Mouse (Mus musculus) thymus, postnatal 36 days (tissue): ENCODE data around the gene Mrm3.
A peak's percentile ranks its signal among the peaks of the same experiment; 100 is the strongest.
"Not testable (repeated sequence)": the region's sequence is repeated elsewhere in the genome, so short reads cannot be mapped to it uniquely, and the experiment has no call there.

Experiments used
- DNase-seq, 2 experiments: peaks; one replicate each; pipeline ENCODE4 v3.0.0; 2022; ENCODE audit warnings: mixed read lengths in 2 of 2

Mrm3 gene

DNA sequence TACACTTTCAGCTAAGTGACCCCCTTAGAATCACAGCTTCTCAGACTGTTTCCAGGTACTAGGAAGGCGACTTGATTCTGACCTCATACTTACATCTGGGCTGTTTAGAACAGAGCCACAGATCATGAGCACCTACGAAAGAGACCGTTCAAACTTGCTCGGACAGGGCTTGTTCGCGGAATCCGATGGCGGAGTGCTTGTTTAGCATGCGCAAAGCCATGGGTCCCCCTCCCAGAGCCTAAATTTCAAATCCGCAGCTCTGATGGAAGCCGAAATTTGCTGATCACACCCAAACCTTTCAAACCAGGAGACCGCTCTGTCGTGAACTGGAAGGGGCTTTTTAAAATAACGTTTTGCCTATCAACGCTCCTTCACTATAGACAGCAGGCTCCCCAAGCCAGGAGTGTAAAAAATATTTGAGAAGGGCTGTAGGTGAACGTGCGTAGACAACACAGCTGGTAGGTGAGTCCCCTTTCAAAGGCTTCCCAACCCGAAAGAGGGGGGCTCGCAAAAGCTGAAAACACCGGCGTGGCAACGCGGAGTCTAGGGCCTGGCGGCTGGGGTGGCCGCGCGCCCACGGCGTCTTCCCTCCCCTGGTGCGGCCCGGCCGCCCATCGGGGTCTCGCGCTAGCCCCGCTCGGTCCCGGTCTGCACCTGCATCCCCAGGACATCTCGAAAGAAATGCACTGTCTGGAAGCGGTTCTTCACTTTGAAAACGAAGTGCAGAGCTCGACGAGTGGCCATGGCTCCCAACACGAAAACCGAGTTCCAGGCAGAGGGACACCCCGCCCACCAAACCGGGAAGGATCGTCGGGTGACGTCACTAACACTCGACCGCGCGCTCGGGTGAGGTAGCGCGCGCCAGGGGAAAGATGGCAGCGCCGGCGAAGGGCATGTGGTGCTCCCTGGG, at the start of gene Mrm3, which contains the start of gene Glod4:
Mrm3 (plus strand) TSS at position 815 of the 910 bp plus-strand sequence.
Glod4 (minus strand) TSS at position 825 of the 910 bp plus-strand sequence.
- DNase-seq, result peak; percentile 86 to 87

- DNase-seq, result no peak
Observed at GRCm38 (mm10) chr11:76196275-76196976, 47.1 kb upstream of the Mrm3 start.

- DNase-seq, result no peak
Observed at GRCm38 (mm10) chr11:76196977-76197469, 46.5 kb upstream of the Mrm3 start.

GRCm38 (mm10) chr11:76201761-76202674, 41.5 kb upstream of the Mrm3 start:
- DNase-seq, result peak; percentile 25 to 37

GRCm38 (mm10) chr11:76206793-76207192, 36.7 kb upstream of the Mrm3 start:
- no peak for DNase-seq

DNA sequence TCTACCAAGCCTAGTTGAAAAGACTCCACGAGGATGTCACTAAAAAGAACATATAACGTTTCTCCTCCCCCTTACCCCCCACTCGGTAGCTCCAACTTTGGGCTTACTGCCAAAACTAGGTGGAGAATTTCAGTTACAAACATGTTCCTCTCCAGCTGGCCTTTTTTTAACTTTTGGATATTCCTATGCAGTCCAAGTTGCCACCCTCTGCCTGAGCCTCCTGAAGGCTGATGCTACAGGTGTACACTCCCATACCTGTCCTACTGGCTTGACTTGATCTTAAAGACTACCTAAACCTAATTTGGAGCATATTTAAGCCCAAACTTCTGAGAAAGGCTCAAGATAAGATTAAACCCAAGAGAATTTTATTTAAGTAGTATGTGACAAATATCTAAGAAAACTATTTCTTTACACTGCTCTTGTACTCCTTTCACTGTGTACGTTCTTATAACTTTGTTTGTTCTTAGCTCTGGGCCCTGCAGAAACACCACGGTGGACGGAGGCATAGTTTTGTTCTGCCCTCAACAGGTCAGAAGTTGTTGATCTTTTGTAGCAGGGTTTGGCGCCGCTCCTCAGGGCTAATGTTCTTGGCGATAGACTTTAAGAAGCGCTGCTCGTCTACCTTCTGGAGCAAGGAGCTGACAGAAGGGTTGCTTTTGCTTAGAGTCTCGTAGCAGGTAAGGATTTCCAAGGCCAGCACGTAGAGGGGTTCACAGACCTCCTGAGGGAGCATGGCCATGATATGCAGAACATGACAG, 33.1 kb upstream of the Mrm3 start:
- DNase-seq, result no peak

DNA sequence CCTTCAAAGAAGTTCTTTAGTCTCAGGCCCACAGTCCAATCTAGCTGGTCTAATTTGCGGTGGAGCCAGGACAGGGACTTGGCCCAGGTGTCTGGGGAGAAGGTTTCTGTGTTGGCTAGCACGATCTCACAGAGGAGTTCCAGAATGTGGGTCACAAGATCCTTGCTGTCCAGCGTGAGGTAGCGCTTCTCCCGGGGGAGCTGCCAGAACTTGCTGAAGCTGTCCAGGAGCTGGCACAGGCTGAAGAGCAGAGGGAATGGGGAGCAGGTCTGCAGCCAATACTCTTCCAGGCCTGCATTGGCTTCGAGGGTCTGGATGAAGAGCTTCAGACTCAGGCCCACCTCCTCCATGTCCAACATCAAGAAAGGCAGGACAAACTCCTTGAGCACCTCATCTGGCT, 31.9 kb upstream of the Mrm3 start:
- not testable (repeated sequence) for DNase-seq

DNA sequence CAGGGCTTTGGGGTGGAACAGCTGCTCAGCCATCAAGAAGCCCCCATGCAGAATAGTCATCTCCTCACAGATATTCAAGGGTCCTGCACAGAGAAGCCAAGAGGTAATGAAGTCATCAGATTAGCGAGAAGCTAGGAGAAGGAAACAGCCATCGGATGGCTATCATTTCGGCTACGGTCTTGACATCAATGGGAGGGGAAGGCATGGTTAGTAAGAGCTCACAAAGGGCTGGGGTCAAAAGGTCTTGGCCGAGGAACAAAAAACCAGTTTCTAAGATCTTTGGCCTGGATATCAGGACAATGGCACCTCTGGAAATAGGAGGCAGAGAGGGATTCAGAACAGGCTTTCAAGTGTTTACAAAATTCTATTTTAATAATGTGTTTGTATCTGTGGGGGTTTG, 29.7 kb upstream of the Mrm3 start:
- no peak for DNase-seq

GRCm38 (mm10) chr11:76215011-76215410, 28.5 kb upstream of the Mrm3 start:
- no peak for DNase-seq

- DNase-seq, result no peak
Observed at GRCm38 (mm10) chr11:76216049-76216540, 27.4 kb upstream of the Mrm3 start.

DNA sequence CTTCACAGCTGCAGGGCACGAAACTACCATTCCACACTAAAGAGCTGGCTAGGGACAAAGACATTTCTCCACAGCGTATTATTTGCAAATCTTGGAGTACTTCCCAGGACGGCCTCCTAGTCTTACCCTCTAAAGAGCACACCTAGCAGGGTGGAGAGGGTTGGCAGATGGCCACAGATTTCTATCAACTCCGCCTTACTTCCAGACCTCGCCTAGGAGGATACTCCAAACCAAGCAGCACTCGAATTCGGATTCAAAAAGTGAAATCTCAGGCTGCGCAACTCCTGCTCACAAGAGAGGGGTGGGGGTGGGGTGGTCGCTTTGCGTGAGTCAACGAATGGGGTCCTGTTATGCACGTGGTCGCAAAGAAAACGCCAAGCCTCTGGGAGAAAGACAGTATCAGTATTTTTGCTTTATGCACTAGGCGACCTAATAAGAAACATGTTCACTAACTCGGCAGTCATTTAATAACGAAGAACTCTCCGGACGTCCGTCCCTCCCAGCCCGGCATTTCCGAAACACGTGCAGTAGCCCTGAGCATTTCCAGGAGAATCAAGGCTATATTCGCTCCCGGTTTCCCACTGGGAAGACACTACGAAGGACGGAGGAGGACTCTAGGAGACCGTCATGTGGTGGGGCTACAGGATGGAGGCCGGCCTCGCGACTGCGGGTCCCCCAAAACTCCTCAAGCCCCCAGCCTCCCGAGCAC, 26.7 kb upstream of the Mrm3 start:
- peak in 1 of 2 experiments; percentile 6 for DNase-seq

DNA sequence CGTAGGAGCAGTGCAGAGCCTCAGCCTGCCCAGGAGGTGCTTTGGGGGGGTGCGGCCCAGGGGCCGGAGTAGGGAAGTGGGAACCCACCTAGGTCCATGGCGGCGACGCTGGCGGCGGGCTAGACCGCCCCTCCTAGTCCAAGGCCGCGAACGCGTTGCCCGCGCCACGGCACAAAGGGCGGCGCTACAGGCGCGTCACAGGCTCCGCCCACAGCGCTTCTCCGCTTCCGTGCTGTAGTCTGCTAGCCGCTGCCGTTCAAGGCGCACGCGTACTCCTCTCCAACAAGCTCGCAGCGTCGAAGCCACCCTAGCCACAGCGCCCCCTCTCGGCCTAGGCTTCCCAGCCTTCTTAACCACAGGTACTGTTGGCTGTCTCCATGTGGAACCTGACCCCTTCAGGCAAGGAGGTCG, 26.1 kb upstream of the Mrm3 start, which contains the start of the genes Dbil5 and Gemin4:
Dbil5 (plus strand) TSS at position 219 of the 411 bp plus-strand sequence.
Gemin4 (minus strand) TSS at position 275 of the 411 bp plus-strand sequence.
- DNase-seq, result peak; percentile 97 to 98

DNA sequence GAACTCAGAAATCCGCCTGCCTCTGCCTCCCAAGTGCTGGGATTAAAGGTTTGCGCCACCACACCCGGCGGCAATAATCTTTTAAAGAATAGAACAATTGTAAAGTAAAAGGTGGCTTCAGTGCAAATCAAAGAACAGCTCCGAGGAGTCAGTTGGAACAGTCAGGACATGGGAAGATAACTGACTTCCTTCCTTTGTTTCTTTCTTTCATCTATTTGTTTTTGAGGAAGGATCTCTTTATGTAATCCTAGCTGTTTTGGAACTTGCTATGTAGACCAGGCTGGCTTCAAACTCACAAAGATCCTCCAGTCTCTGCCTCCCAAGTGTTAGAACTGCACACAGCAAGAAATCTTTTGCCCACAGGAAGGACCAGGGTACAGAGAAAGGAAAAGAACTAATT, 18.9 kb upstream of the Mrm3 start:
- DNase-seq, result no peak

DNA sequence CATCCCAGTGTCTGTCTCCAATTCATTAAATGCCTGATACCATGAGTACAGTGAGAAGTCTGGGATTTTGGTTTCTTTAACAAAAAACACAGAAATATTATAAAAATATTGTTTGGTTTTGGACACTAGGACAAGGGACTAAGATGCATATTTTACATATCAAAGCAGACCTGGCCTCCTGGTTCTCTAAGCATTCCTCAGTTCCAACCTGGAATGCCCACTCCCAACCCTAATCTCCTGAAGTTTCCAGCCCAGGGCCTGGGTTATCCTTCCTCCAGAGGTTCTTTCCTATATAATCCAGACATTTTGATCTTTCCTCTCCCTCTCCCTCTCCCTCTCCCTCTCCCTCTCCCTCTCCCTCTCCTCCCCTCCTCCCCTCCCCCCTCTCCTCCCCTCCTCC, 18.5 kb upstream of the Mrm3 start:
- no peak for DNase-seq

GRCm38 (mm10) chr11:76236136-76236535, 7.4 kb upstream of the Mrm3 start:
- no peak for DNase-seq

- no peak for DNase-seq
Observed at GRCm38 (mm10) chr11:76239750-76240149, 3.8 kb upstream of the Mrm3 start.

GRCm38 (mm10) chr11:76243811-76244546, 464 bp downstream of the Mrm3 start:
- DNase-seq, result no peak

DNA sequence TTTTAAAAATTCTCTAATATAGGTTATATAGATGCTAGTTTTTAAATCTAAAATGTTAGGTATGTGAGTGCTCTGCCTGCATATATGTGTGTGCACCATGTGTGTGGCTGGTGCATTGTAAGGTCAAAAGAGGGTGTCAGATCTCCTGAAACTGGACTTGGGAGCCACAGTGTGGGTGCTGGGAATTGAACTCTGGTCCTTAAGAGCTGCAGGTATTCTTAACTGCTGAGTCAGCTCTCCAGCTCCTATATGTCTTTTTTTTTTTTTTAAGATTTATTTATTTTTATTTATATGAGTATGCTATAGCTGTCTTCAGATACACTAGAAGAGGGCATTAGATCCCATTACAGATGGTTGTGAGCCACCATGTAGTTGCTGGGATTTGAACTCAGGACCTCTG, 2.9 kb downstream of the Mrm3 start:
- DNase-seq, result no peak

GRCm38 (mm10) chr11:76247239-76247638, 3.7 kb downstream of the Mrm3 start:
- no peak for DNase-seq

DNA sequence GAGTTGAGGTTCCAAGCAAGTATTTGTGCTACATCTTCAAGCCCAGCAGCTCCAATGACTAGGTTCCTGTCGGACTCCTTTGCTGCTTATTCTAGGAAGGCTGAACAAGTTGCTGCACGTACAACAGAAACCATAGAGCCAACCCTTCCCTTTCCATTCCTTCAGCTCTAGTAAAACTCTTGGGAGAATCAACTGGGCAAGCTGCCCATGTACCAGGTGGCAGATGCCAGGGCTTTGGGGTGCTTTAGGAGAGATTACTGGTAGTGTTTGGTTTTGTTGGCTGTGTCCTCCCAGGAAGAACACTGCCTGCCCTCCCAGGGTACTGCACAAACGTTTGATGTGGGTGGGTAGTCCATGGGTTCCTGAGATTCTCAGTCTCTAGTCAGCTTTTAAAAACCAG, 8.5 kb downstream of the Mrm3 start:
- DNase-seq, result no peak
